Mouse (Mus musculus) adrenal gland, adult 18-20 months (tissue): ENCODE data around the gene Slc9a2. TPM values are rescaled to one million over a fixed set of nuclear protein-coding genes. Genes with fewer than 3 reads are reported as not detected.
"Not testable (repeated sequence)": the region's sequence is repeated elsewhere in the genome, so short reads cannot be mapped to it uniquely, and the experiment has no call there.

Experiments
- DNase-seq, 2 experiments: peaks; one replicate each; pipeline ENCODE4 v3.0.0; 2021 to 2022; ENCODE audit warnings: low spot score in 2 of 2
- total RNA-seq, 2 experiments: library from RNA; stranded (reverse); gene quantifications; 1 replicate in 1 of 2; 2 replicates in 1 of 2; pipeline ENCODE4 v1.2.3; 2021

The Slc9a2 gene
- total RNA-seq, 2 experiments from 2014 or later = 0.16 to 0.27 TPM

DNA sequence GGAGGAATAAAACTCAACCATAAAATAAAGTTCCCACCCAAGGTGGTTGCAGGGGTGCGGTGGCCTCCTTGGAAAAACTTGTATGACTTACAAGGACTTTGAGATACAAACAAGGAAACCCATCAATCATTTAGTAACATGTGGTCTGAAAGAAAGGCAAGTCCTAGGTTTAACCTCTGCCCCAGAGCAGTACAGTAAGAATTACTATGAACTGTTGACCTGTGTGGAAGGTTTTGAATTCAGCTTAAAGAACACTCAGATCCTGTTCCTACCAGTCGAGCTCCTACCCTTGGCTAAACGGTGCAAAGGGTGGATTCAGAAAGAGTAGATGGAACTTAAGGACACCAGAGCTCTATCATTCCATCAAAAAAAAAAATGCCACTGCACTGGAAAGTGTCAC lies 16.1 kb downstream of the Slc9a2 start:
- DNase-seq = no peak

- no peak for DNase-seq
These were observed 24.7 kb downstream of the Slc9a2 start for GRCm38 (mm10) chr1:40705099-40705498.

DNA sequence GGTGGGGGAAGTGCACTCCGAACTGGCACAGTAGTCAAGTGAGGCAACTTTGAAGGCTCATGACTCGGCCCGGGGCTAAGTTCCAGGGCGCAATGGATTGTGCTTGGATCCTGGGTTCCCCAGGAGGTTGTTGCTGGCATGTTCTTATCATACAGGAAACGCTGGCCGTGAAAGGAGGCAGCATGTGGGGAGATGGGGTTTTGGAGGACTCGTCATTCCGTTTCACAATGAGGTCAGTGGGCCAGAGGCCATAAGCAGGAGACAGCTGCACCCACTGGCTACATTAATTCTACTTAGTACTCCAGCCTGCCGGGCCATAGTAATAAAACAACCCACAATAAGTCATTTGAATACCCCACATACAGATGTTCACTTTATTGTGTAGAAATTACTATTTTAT lies 34.6 kb downstream of the Slc9a2 start:
- peak in 1 of 2 experiments; percentile 20 for DNase-seq

GRCm38 (mm10) chr1:40726051-40726450 lies 45.7 kb downstream of the Slc9a2 start:
- DNase-seq = no peak

GRCm38 (mm10) chr1:40727404-40727803 lies 47.0 kb downstream of the Slc9a2 start:
- DNase-seq = no peak

- DNase-seq = no peak
These were observed 48.3 kb downstream of the Slc9a2 start for GRCm38 (mm10) chr1:40728636-40729035.

GRCm38 (mm10) chr1:40737671-40738070 lies 57.3 kb downstream of the Slc9a2 start:
- DNase-seq = no peak

DNA sequence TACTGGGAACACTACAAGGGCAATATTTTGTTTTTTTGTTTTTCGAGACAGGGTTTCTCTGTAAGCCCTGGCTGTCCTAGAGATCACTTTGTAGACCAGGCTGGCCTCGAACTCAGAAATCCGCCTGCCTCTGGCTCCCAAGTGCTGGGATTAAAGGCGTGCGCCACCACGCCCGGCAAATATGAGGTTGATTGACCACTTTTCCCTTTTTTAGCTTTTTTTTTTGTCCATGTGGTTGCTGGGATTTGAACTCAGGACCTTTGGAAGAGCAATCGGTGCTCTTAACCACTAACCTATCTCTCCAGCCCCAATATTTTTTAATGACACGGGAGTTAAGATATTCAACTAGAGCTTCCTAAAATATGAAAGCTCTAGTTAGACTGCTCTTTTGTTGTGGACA lies 57.9 kb downstream of the Slc9a2 start:
- DNase-seq = not testable (repeated sequence)

DNA sequence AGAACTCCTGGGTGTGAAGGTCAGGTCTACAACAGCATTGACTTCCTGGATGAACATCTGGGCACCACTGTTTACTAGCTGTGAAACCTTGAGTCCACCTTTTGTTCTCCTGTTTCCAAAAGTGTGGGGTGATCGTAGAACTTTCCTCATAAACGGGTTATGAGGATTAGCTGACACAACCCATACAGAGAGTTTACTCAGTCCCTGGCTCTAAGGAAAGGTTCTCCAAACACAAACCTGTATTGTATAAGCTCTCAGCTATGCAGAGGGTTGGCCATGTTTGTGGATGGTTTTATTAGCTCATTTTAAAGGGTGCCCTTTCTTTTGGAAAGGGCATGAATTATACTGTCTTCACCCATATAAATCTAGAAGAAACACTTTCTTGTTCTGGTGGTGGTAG lies 60.4 kb downstream of the Slc9a2 start:
- no peak for DNase-seq

GRCm38 (mm10) chr1:40746089-40746488 lies 65.7 kb downstream of the Slc9a2 start:
- no peak for DNase-seq

GRCm38 (mm10) chr1:40759751-40760445 lies 79.5 kb downstream of the Slc9a2 start:
- no peak for DNase-seq

- no peak for DNase-seq
These were observed 83.7 kb downstream of the Slc9a2 start for GRCm38 (mm10) chr1:40764042-40764441.

DNA sequence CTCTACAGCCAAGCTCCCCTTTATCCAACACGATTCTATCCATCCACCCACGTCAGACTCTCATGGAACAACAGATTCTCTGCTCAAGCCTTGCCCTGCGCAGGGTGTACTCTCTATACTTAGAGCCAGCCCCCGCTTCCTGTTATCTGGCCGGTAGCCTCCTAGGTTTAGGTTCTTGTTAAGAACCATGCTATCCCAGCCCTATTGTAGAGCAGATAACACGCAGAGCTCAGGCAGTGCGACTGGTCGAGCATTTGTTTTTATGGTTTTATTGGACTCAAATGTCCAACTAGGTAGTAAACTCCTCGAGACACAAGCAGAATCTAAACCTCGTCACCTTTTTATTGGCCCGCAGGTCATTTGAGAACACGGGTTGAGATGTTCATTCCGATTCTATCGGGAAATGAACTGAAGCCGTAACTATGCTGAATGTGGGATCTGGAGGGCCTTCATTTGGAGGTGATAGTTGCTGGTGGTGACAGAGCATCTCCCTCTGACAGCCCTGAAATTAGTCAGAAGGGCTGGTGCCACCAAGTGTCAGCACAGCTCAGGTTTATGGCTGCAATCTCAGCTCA lies 84.4 kb downstream of the Slc9a2 start:
- DNase-seq = no peak

DNA sequence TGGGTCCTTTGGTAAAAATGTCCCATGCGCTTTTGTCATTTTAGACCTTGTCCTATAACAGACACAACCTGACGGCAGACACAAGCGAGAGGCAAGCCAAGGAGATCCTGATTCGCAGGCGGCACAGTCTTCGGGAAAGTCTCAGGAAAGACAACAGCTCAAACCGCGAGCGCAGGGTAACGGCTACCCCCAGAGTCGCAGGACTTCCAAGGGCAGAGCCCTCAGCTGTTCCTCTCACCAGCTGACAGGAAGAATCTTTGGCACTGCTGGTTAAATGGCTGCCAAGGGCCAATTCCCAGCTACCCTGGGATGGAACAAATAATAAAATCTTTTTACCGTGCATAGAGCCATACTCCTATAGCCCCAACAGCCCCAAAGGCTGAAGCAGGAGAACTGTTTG lies 85.1 kb downstream of the Slc9a2 start:
- DNase-seq = no peak

- no peak for DNase-seq
These were observed 87.2 kb downstream of the Slc9a2 start for GRCm38 (mm10) chr1:40767588-40767987.

GRCm38 (mm10) chr1:40768606-40769005 lies 88.2 kb downstream of the Slc9a2 start:
- DNase-seq = peak; percentile 25 to 33

GRCm38 (mm10) chr1:40769331-40769894 lies 89.0 kb downstream of the Slc9a2 start:
- DNase-seq = no peak

- no peak for DNase-seq
These were observed 91.0 kb downstream of the Slc9a2 start for GRCm38 (mm10) chr1:40771196-40771970.

DNA sequence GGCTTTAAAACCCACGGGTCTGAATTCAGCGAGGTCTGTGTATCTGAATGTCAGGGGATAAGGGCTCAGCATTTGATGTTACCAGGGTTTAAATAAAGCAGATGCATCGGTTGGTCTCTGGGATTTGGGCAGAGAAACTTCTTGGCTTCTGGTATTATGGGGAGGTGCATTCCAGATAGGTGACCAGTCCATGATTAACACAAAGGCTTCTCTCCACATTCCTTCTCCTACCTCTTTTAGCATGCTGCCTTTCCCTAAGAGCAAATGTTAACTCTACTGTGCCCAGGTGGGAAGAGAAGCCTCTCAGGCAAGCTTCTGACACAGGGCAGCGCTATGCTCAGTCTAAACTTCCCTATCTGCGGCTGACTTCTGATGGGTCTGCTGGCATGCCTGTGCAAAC lies 92.9 kb downstream of the Slc9a2 start:
- no peak for DNase-seq

- DNase-seq = no peak
These were observed 93.7 kb downstream of the Slc9a2 start for GRCm38 (mm10) chr1:40774040-40774439.

DNA sequence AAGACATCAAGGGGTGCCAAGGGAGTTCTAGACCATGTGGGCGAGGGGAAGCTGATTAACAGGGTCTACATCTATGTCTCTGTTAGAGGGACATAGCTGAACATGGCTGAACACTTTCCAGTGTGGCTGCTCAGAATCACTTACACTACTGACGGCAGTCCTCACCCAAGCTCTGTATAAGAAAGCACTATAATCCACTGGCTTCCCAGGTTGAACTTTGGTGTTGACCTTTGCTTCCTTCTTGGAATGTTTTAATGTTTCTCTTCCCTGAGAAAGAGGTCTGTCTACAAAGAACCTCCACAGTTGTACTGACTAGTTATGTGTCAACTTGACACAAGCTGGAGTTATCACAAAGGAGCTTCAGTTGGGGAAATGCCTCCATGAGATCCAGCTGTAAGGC lies 95.7 kb downstream of the Slc9a2 start:
- DNase-seq = no peak

DNA sequence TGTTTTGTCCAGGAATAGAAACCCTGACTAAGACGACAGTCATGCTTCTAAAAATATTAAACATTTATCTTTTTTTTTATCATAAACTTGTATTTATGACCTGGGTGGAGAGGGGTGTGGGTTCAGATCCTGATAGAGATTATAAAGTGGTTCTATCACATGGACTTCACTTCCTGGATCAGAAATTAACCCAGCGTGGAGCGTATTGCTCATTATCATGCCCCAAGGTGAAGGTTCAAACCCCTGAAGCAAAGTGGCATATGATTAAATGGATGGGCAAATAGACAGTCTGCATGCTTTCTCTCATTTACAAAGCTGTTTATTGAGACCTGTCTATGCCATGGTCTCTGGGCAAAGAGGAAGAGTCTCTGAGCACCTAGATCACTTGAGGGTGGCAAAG lies 96.4 kb downstream of the Slc9a2 start:
- DNase-seq = no peak
